Mouse (Mus musculus) ES-Bruce4 (cell line): ENCODE results near the gene Dact2. TPM values are rescaled to one million over a fixed set of nuclear protein-coding genes. Genes with fewer than 3 reads are reported as not detected.
A peak's percentile ranks its signal among the peaks of the same experiment; 100 is the strongest.

Source experiments
- H3K27ac ChIP-seq: 2 replicates; pipeline ENCODE4 v1.5.1; 2012; ENCODE audit warnings: low read length, inconsistent platforms; ENCODE audit not compliant: insufficient read depth
- H3K27me3 ChIP-seq: 2 replicates; pipeline ENCODE4 v1.6.1; 2012; ENCODE audit warnings: mild to moderate bottlenecking, low read length, inconsistent platforms; ENCODE audit not compliant: control insufficient read depth, poor library complexity, insufficient read depth, severe bottlenecking
- H3K36me3 ChIP-seq: 2 replicates; pipeline ENCODE4 v1.6.1; 2012; ENCODE audit warnings: inconsistent platforms, mild to moderate bottlenecking, low read length, moderate library complexity; ENCODE audit not compliant: control insufficient read depth, poor library complexity, insufficient read depth, severe bottlenecking
- H3K4me1 ChIP-seq: one replicate; pipeline ENCODE4 v1.8.1; 2011; ENCODE audit warnings: low read length; ENCODE audit not compliant: control insufficient read depth, insufficient read depth
- H3K4me3 ChIP-seq: 2 replicates; pipeline ENCODE4 v1.5.1; 2011; ENCODE audit warnings: low read depth, mild to moderate bottlenecking, low read length
- H3K9ac ChIP-seq: 2 replicates; pipeline ENCODE4 v1.6.1; 2012; ENCODE audit warnings: low read depth, mild to moderate bottlenecking, inconsistent platforms; ENCODE audit not compliant: poor library complexity, severe bottlenecking
- H3K9me3 ChIP-seq: replicated peaks from 2 replicates; pipeline ENCODE4 v1.6.1; 2012; ENCODE audit warnings: mild to moderate bottlenecking, low read length, inconsistent platforms; ENCODE audit not compliant: control insufficient read depth, poor library complexity, insufficient read depth, severe bottlenecking
- CTCF ChIP-seq: IDR thresholded peaks from one replicate; pipeline ENCODE4 v1.8.1; 2011; ENCODE audit warnings: low read depth, low read length
- EP300 ChIP-seq: IDR thresholded peaks from 2 replicates; pipeline ENCODE4 v1.6.1; 2011; ENCODE audit warnings: low read depth, low read length; ENCODE audit not compliant: insufficient read depth
- POLR2A ChIP-seq: IDR thresholded peaks from one replicate; pipeline ENCODE4 v1.8.1; 2011; ENCODE audit warnings: low read length; ENCODE audit not compliant: insufficient read depth
- polyA plus RNA-seq: library from polyadenylated mRNA; stranded (reverse); fragments of >200 nt; gene quantifications from 2 replicates; pipeline ENCODE4 v1.2.4, GENCODE M21; 2011; ENCODE audit warnings: low read depth; ENCODE audit not compliant: missing spikeins, insufficient read depth, insufficient read length

Dact2 gene
- polyA plus RNA-seq, 1 experiment, result 15.8 TPM

GRCm38 (mm10) chr17:14165332-14165876, 38.7 kb downstream of the Dact2 start:
- Histone ChIP-seq H3K27ac (no peak overlapping the region), H3K4me1 (peaks cover 18% of the 10 kb centered on the region), H3K9me3 (no peaks in the 10 kb centered on the region), H3K27me3 (no peaks in the 10 kb centered on the region), H3K9ac (no peak overlapping the region), H3K4me3 (no peak overlapping the region), H3K36me3 (no peaks in the 10 kb centered on the region)
- TF ChIP-seq POLR2A (no peak), CTCF (no peak), EP300 (peak; percentile 67; the same call in 1 of the 2 replicates)

DNA sequence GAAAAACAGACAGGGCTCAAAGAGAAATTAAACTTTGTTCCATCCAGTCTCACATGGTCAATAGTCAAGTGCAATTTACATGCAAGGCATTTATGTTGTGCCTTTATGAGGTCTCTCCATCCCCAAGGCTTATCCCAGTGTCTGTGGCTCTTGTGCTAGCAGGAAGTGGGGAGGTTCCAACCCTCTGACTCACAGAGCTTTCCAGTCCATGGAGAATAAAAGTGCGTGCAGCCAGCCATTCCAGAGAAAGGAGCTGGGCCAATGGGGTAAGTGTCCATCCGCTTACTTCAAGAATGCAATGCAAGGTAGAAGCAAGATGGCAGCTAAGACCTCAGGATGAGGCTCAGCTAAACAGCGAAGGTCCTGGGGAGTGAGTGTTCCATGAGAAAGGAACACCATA, 43.3 kb downstream of the Dact2 start:
- peaks cover 3% of the 10 kb centered on the region for H3K4me1 ChIP-seq
- H3K27ac ChIP-seq, result no peak overlapping the region
- TF ChIP-seq EP300 (no peak), CTCF (no peak), POLR2A (no peak)
- no peaks in the 10 kb centered on the region for H3K27me3 ChIP-seq
- H3K9me3 ChIP-seq, result no peaks in the 10 kb centered on the region
- no peak overlapping the region for H3K4me3 ChIP-seq
- no peak overlapping the region for H3K9ac ChIP-seq
- no peaks in the 10 kb centered on the region for H3K36me3 ChIP-seq

DNA sequence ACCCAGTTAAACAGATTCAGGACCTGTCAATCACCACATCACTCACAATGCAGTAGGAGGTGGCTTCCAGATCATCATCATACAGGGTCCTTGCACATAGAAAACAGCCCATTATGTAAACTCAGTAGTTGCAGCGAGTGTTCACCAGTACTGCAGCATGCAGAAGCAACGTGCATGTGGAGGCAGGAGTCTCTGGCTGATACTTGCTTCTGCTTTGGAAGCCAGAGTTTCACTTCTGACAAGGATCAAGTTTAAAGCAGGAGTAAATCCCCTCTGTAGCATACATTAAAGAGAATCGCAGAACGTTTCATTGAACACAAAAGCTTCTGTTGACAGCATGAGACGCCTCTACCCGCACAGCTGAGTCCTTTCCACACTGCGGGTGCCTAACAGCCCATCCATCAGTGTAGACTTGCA, 46.3 kb downstream of the Dact2 start:
- no peaks in the 10 kb centered on the region for H3K36me3 ChIP-seq
- no peak for TF ChIP-seq POLR2A
- no peak for TF ChIP-seq CTCF
- TF ChIP-seq EP300, result no peak
- no peak overlapping the region for H3K9ac ChIP-seq
- H3K27me3 ChIP-seq, result no peaks in the 10 kb centered on the region
- H3K27ac ChIP-seq, result no peak overlapping the region
- H3K4me3 ChIP-seq, result no peak overlapping the region
- no peaks in the 10 kb centered on the region for H3K4me1 ChIP-seq
- no peaks in the 10 kb centered on the region for H3K9me3 ChIP-seq

Other genes with a start within 250 kb of the Dact2 start
- gene Gm7356, start 200.6 kb downstream of the Dact2 start, polyA plus RNA-seq, result not detected in 2 replicates
- gene Gm7358, start 144.8 kb downstream of the Dact2 start, polyA plus RNA-seq, result not detected in 2 replicates
- gene Smoc2, start 75.2 kb upstream of the Dact2 start, polyA plus RNA-seq, result 0.55 and 1.2 TPM in 2 replicates